Mouse (Mus musculus): ENCODE measurements around the gene Kif2c. TPM values are rescaled to one million over a fixed set of nuclear protein-coding genes. Genes with fewer than 3 reads are reported as not detected.
A peak's percentile ranks its signal among the peaks of the same experiment; 100 is the strongest.

Kif2c gene
- total RNA-seq (2014; rRNA removed; ENCODE audit: low replicate concordance) (8.2 and 23.3 TPM in 2 replicates), polyA plus RNA-seq (2015; fragmentation: Nextera tagmentation; extraction: Ambion mirVana) (8.9 and 10.3 TPM in 2 replicates)

- H3K4me1 ChIP-seq (ENCODE audit: control insufficient read depth, insufficient read depth), result peaks cover 7% of the 10 kb centered on the region
- peak within 1 kb of the TSS; percentile 84 for H3K4me3 ChIP-seq (ENCODE audit: low read depth, low read length)
- DNase-seq (ENCODE audit: low spot score), result peak; percentile 90
- peak within 1 kb of the TSS; percentile 98 for H3K4me2 ChIP-seq (ENCODE audit: low read depth, low read length)
- H3K36me3 ChIP-seq (replicated peaks; ENCODE audit: control insufficient read depth, insufficient read depth, low read length), result peaks cover 13% of the 10 kb centered on the region
- peak within 1 kb of the TSS; percentile 65 for H3K9ac ChIP-seq (replicated peaks; ENCODE audit: low read depth, low read length)
- WGBS, result under 1% methylated on average over 42 of the region's 42 CpGs
- TF ChIP-seq EP300 (IDR thresholded peaks at IDR 0.05; ENCODE audit: low read depth) (peak; percentile 16; the same call in 1 of the 2 replicates), CTCF (IDR thresholded peaks at IDR 0.05; ENCODE audit: low read depth) (no peak)
- peak within 1 kb of the TSS; percentile 66 for H3K27ac ChIP-seq (ENCODE audit: low read depth)
- no peaks in the 10 kb centered on the region for H3K9me3 ChIP-seq (replicated peaks; ENCODE audit: control insufficient read depth, low read length)
- no peaks in the 10 kb centered on the region for H3K27me3 ChIP-seq (ENCODE audit: control insufficient read depth, insufficient read depth, low read length)
- peak; percentile 99 for ATAC-seq (ENCODE audit: insufficient read depth, low read depth)
Observed at GRCm38 (mm10) chr4:117181863-117182758, at the start of gene Kif2c. Kif2c (minus strand) TSS chr4:117182639.

DNA sequence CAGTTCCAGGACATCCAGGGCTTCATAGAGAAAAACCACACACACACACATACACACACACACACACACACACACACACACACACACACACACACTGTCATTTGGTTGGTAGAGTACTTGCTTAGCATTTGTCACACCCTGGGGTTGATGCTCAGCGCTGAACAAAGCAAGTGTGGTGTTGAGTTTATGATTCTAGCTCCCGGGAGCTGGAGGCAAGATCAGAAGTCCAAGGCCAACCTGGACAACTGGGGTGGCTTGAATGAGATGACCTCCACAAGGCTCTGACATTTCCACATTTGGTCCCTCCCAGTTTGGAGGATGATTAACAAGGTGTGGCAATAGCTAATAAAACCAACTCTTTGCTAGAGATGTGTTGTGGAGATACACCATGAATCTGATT, 48.8 kb upstream of the Kif2c start:
- Histone ChIP-seq H3K27ac (ENCODE audit: low read depth) (no peak overlapping the region), H3K4me2 (ENCODE audit: low read depth, low read length) (no peak overlapping the region), H3K9ac (replicated peaks; ENCODE audit: low read depth, low read length) (no peak overlapping the region), H3K4me1 (ENCODE audit: control insufficient read depth, insufficient read depth) (no peaks in the 10 kb centered on the region), H3K27me3 (ENCODE audit: control insufficient read depth, insufficient read depth, low read length) (no peaks in the 10 kb centered on the region), H3K36me3 (replicated peaks; ENCODE audit: control insufficient read depth, insufficient read depth, low read length) (no peaks in the 10 kb centered on the region), H3K9me3 (replicated peaks; ENCODE audit: control insufficient read depth, low read length) (0 out of 2 replicates have a peak, but pooled peaks cover 3% of the 10 kb centered on the region), H3K4me3 (ENCODE audit: low read depth, low read length) (no peak overlapping the region)
- no peak for DNase-seq (ENCODE audit: low spot score)
- TF ChIP-seq CTCF (IDR thresholded peaks at IDR 0.05; ENCODE audit: low read depth) (no peak), EP300 (IDR thresholded peaks at IDR 0.05; ENCODE audit: low read depth) (no peak)
- 83% methylated on average over 2 of the region's 2 CpGs for WGBS
- ATAC-seq (ENCODE audit: insufficient read depth, low read depth), result no peak

DNA sequence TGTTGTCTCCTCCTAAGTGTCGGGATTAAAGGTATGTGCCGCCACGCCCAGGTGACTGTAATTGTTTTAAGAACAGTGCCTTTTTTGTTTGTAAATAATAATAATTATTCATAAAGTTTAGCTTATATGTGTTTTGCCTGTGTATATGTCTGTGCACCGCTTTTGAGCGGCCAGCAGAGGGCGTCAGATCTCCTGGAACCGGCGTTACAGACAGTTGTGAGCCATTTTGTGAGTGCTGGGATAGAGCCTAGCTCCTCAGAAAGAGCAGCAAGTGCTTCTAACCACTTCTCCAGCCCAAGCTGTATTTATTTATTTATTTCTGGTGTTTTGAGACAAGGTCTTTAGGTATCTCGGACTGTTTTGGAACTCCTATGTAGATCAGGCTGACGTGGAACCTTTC, 47.9 kb upstream of the Kif2c start:
- WGBS, result 53% methylated on average over 10 of the region's 10 CpGs
- Histone ChIP-seq H3K9me3 (replicated peaks; ENCODE audit: control insufficient read depth, low read length) (0 out of 2 replicates have a peak, but pooled peaks cover 3% of the 10 kb centered on the region), H3K27ac (ENCODE audit: low read depth) (no peak overlapping the region), H3K36me3 (replicated peaks; ENCODE audit: control insufficient read depth, insufficient read depth, low read length) (no peaks in the 10 kb centered on the region), H3K4me2 (ENCODE audit: low read depth, low read length) (no peak overlapping the region), H3K9ac (replicated peaks; ENCODE audit: low read depth, low read length) (no peak overlapping the region), H3K4me3 (ENCODE audit: low read depth, low read length) (no peak overlapping the region), H3K4me1 (ENCODE audit: control insufficient read depth, insufficient read depth) (no peaks in the 10 kb centered on the region), H3K27me3 (ENCODE audit: control insufficient read depth, insufficient read depth, low read length) (no peaks in the 10 kb centered on the region)
- TF ChIP-seq EP300 (IDR thresholded peaks at IDR 0.05; ENCODE audit: low read depth), result no peak
- TF ChIP-seq CTCF (IDR thresholded peaks at IDR 0.05; ENCODE audit: low read depth), result peak; percentile 32
- no peak for DNase-seq (ENCODE audit: low spot score)
- no peak for ATAC-seq (ENCODE audit: insufficient read depth, low read depth)

DNA sequence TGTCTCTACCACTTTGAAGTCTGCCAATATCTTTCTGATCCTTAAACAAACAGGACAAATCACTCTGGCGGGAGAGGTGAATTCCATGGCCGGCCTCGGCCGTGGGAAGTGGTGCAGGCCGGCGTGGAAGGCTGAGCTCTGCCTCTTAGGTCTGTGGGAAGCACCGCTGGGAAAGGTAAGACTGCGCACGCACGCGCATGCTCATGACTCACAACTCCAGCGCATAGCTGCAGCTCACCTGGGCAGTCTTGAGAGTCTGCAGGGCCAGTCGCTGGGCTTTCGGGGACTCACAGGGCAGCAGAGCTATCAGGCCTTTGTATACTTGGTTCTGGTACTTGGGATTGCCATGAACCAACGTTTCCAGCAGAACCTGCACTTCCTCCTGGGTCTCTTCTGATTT, 47.2 kb upstream of the Kif2c start:
- TF ChIP-seq CTCF (IDR thresholded peaks at IDR 0.05; ENCODE audit: low read depth) (no peak), EP300 (IDR thresholded peaks at IDR 0.05; ENCODE audit: low read depth) (no peak)
- H3K27ac ChIP-seq (ENCODE audit: low read depth), result no peak overlapping the region
- H3K9me3 ChIP-seq (replicated peaks; ENCODE audit: control insufficient read depth, low read length), result 0 out of 2 replicates have a peak, but pooled peaks cover 3% of the 10 kb centered on the region
- H3K9ac ChIP-seq (replicated peaks; ENCODE audit: low read depth, low read length), result no peak overlapping the region
- no peak for DNase-seq (ENCODE audit: low spot score)
- WGBS, result 57% methylated on average over 15 of the region's 15 CpGs
- H3K4me2 ChIP-seq (ENCODE audit: low read depth, low read length), result no peak overlapping the region
- H3K4me1 ChIP-seq (ENCODE audit: control insufficient read depth, insufficient read depth), result no peaks in the 10 kb centered on the region
- no peaks in the 10 kb centered on the region for H3K27me3 ChIP-seq (ENCODE audit: control insufficient read depth, insufficient read depth, low read length)
- ATAC-seq (ENCODE audit: insufficient read depth, low read depth), result no peak
- H3K4me3 ChIP-seq (ENCODE audit: low read depth, low read length), result no peak overlapping the region
- H3K36me3 ChIP-seq (replicated peaks; ENCODE audit: control insufficient read depth, insufficient read depth, low read length), result no peaks in the 10 kb centered on the region

GRCm38 (mm10) chr4:117225250-117225649, 42.8 kb upstream of the Kif2c start:
- H3K4me1 ChIP-seq (ENCODE audit: control insufficient read depth, insufficient read depth), result no peaks in the 10 kb centered on the region
- H3K27ac ChIP-seq (ENCODE audit: low read depth), result no peak overlapping the region
- TF ChIP-seq CTCF (IDR thresholded peaks at IDR 0.05; ENCODE audit: low read depth), result no peak
- H3K36me3 ChIP-seq (replicated peaks; ENCODE audit: control insufficient read depth, insufficient read depth, low read length), result no peaks in the 10 kb centered on the region
- H3K9ac ChIP-seq (replicated peaks; ENCODE audit: low read depth, low read length), result no peak overlapping the region
- H3K4me3 ChIP-seq (ENCODE audit: low read depth, low read length), result no peak overlapping the region
- H3K4me2 ChIP-seq (ENCODE audit: low read depth, low read length), result no peak overlapping the region
- 0 out of 2 replicates have a peak, but pooled peaks cover under 1% of the 10 kb centered on the region for H3K9me3 ChIP-seq (replicated peaks; ENCODE audit: control insufficient read depth, low read length)
- DNase-seq (ENCODE audit: low spot score) (no peak), ATAC-seq (ENCODE audit: insufficient read depth, low read depth) (no peak)
- no peaks in the 10 kb centered on the region for H3K27me3 ChIP-seq (ENCODE audit: control insufficient read depth, insufficient read depth, low read length)
